Mouse (Mus musculus) urinary bladder, postnatal 36 days (tissue): ENCODE measurements around the gene Adamts20.

Source experiments
- DNase-seq, 2 experiments: peaks; one replicate each; pipeline ENCODE4 v3.0.0; 2022; ENCODE audit warnings: low spot score in 2 of 2, mixed read lengths in 1 of 2

Gene Adamts20

DNA sequence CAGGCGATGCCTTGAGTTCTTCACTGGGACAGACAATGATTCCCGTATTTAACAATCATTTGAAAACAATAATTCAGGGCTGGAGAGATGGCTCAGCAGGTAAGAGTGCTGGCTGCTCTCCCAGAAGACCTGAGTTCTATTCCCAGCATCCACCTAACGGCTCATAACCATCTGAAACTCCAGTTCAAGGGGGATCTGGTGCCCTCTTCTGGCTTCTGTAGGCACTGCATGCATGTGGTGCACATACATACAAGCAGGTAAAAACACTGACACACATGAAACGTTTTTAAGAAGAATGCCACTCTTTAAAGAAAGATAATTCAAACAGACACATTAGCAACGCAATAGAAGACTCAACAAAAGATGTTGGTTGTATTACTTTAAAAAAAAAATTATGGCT is 120.9 kb downstream of the Adamts20 start:
- no peak for DNase-seq

- DNase-seq = peak; percentile 61 to 73
Observed at GRCm38 (mm10) chr15:94342365-94342764, 122.9 kb downstream of the Adamts20 start.

GRCm38 (mm10) chr15:94339011-94339410 is 126.2 kb downstream of the Adamts20 start:
- no peak for DNase-seq

DNA sequence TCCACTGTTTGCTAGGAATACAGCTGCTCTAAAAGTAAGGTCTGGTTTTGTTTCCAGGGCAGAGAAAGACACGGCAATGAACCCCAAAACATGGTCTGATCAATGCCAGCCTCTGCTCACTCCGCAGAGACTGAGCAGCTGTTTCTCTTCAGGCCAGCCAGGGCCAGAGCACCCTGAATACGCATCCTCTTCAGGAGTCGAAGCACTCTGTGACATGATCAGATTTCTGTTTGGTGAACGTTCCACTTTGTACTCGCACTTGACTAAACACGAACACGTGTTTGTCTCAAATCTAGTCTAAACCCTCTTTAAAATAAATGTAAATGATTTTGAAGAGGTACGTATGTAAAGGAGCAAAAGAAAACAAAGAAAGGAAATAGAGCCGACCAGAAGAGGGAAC is 130.6 kb downstream of the Adamts20 start:
- no peak for DNase-seq

DNA sequence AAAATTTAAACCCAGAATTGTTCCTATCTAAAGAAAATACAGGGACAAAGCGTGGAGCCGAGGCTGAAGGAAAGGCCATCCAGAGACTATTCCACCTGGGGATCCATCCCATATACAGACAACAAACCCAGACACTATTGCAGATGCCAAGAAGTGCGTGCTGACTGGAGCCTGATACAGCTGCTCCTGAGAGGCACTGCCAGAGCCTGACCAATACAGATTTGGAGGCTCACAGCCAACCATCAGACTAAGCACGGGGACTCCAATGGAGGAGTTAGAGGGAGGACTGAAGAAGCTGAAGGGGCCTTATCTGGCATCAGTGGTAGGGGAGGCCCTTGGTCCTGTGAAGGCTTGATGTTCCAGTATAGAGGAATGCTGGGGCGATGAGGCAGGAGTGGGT is 138.6 kb downstream of the Adamts20 start:
- no peak for DNase-seq

DNA sequence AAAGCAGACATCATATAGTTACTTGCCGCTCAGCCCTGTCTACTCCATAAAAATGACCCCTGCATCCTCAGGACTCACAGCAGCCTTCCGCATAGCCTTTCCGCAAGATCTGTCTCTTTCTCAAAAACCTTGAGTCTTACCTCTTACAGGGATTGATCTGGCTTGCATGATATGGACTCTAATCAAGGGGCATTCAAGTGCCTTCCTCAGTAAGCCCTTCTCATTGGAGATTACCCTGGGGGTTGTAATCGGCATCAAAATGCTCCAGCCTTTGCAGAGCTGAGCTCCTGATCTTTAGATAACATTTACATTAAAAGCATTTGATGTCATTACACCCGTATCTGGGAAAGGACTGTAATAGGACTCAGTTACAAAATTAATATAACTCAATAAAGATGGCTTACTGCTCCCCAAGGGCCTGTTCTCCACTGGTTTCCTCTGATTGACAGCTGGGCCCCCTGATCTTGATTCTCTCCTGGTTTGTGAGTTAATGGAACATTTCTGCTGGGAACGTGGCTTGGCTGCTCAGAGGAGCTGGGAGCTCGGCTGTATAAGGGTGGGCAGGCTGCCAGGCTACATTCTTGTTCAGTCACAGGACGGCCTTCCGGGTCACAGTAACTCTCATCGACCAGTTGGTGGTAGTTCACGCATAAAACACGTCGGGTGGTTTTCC is 139.6 kb downstream of the Adamts20 start:
- DNase-seq = peak in 1 of 2 experiments; percentile 34

DNA sequence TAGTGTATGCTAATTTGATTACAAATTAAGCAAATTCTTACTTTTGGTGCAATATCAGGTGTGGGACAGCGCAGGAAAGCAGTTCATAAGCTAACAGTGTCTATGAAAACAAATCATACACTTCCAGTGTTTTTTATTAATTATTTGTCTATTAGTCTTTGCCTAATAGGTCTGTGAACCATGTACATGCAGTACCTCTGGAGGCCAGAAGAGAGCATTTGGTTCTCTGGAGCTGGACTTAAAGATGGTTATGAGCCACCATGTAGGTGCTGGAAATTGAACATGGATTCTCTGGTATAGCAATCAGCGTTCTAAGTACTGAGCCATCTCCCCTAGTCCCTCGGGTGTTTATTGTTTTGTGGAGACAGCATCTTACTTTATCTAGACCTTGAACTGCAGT is 149.0 kb downstream of the Adamts20 start:
- no peak for DNase-seq

GRCm38 (mm10) chr15:94309689-94310088 is 155.5 kb downstream of the Adamts20 start:
- no peak for DNase-seq

DNA sequence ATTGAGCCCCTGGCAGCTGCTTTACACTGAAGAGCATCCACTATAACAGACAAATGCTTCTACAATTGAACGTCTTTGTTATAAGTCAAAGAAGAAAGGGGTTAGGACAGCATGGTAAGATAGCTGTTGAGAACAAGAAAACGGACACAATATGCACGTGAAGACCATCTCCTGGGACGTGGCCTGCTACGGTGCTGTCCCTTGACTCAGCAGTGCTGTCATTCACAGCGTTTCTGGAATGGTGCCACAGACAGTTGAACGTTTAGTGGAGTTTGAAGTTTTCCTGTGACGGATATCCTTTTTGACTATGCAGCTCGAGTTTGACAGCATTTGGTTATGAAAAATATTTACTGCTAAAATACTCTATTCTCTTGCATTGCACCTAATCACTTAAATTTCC is 157.3 kb downstream of the Adamts20 start:
- DNase-seq = no peak

DNA sequence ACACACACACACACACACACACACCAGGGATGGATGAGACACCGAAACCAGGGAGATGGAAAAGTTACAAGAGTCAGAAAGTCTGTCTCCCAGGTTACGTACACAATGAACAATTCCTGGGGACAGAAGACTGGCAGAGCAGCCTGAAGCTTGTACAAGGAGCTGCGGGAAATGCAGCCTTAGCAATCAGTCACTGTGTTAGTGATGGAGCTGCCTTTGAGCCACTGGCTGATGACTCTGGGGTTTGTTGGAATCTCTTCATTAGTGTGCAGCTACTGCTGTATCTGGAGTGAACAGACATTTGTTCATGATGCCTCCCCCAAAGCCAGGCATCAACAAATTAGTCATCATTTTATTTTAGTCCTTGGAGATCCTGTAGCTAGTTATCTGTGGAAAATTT is 162.1 kb downstream of the Adamts20 start:
- no peak for DNase-seq

GRCm38 (mm10) chr15:94294084-94294483 is 171.1 kb downstream of the Adamts20 start:
- DNase-seq = no peak

DNA sequence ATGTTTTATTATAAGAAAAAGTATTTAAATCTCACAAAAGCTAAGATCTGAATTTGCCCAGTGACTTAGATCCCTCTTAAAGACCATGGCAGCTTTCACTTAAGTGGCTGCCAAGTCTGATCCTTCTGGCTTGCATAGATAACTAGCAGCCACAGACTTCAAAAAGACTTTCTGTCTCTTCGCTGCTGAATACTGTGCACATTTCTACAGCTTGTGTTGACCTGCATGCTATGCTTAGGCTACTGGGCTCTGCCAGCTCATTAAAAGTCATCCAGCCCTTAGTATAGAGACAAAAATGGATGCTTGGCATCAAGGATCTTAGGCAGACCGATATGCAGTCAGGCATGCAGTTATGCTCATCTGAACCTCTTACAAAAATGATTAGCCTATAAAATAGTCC is 177.2 kb downstream of the Adamts20 start:
- no peak for DNase-seq

GRCm38 (mm10) chr15:94287495-94287894 is 177.7 kb downstream of the Adamts20 start:
- no peak for DNase-seq

- DNase-seq = no peak
Observed at GRCm38 (mm10) chr15:94276418-94276817, 188.8 kb downstream of the Adamts20 start.

DNA sequence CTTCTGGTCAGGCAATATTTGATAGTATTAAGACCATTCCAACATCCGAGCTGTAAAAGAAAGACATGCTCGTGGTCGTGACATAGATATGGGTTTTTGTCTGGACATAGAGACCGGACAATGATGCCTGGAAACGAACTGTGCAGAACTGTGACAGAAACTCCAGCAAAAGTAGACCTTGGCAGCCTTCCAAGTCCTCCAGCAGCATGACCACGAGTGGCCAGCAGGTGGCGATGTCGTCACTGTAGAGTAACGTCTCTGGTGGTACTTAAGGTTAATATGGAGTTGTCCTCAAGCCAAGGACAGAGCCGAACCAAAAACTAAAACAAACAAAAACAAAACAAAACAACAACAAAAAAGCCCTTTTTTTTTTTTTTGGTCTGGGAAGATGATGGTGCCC is 199.6 kb downstream of the Adamts20 start:
- DNase-seq = peak; percentile 71 to 79

DNA sequence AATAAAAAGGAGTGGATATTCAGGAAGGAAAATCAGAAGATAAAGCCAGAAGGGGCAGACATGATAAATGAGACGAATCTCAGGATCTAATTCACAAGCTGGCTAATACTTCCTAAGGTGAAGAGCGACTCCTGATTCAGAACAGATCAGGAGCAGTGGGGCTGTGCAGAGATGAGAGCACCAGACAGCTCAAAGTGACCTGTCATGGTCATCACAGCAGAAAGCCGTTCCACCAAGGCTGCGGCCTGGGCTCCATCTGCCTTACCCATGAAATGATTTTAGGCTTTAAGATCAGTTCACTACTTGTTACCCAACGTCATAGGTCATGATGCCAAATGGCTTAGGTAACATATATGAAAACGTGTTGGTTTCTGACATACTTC is 200.7 kb downstream of the Adamts20 start:
- no peak for DNase-seq

GRCm38 (mm10) chr15:94263866-94264496 is 201.2 kb downstream of the Adamts20 start:
- no peak for DNase-seq

GRCm38 (mm10) chr15:94263241-94263640 is 202.0 kb downstream of the Adamts20 start:
- no peak for DNase-seq

GRCm38 (mm10) chr15:94259497-94259896 is 205.7 kb downstream of the Adamts20 start:
- DNase-seq = no peak

DNA sequence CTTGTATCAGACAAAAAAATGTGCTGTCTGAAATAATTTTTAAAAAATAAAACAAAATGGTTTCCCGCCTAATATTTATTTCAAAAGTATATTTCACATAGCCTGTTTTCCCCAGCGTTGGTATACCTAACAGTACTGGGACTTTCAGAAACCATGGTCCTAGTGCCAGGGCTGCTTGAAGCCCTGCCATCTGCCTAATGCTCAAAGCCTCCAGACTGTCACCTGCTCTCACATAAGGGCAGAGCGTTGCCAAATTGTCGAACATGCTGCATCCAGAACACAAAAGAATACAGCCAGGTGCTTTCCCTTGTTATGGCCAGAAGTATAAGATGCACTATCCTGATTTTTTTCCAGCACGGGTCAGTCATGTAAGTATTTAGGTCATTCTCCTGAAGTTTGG is 209.7 kb downstream of the Adamts20 start:
- DNase-seq = no peak

GRCm38 (mm10) chr15:94254861-94255516 is 210.2 kb downstream of the Adamts20 start:
- DNase-seq = no peak

- DNase-seq = no peak
Observed at GRCm38 (mm10) chr15:94254091-94254860, 210.9 kb downstream of the Adamts20 start.
